Mouse (Mus musculus): Measurements from ENCODE around the gene Patl1. TPM values are rescaled to one million over a fixed set of nuclear protein-coding genes. Genes with fewer than 3 reads are reported as not detected.
A peak's percentile ranks its signal among the peaks of the same experiment; 100 is the strongest.
"Not testable (repeated sequence)": the region's sequence is repeated elsewhere in the genome, so short reads cannot be mapped to it uniquely, and the experiment has no call there.

The Patl1 gene
- polyA plus RNA-seq, 1 experiment: 8.2 TPM

DNA sequence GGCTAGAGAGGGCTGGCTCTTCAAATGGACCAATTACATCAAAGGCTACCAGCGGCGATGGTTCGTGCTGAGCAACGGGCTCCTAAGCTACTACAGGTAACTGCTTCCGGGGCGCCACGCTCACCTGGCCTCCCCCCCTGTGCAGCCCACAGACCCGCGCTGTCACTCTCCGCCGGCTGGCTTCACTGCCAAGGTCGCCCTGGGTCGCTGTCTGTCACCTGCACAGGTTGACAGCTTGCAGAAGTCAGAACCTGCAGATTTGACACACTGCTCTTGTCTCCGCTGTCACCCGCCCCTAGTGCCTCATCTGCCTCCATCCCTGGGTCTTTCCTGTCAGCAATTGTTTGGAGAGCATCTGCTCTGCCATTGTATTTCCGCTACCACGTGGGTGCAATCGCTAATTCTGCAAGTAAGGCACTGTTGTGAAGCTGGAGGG, 54.0 kb downstream of the Patl1 start:
- H3K36me3 ChIP-seq (ENCODE audit: control insufficient read depth, insufficient read depth, low read length): no peaks in the 10 kb centered on the region; the same call in 1 of the 2 replicates
- H3K27me3 ChIP-seq (ENCODE audit: control insufficient read depth, insufficient read depth, low read length): no peaks in the 10 kb centered on the region
- 0 out of 2 replicates have a peak overlapping the region, but pooled peaks have one; percentile 1 for H3K27ac ChIP-seq (ENCODE audit: control insufficient read depth, insufficient read depth, low read depth, low read length)
- H3K4me3 ChIP-seq (ENCODE audit: control insufficient read depth, low read depth, low read length): peak overlapping the region; percentile 76
- H3K4me1 ChIP-seq (ENCODE audit: control insufficient read depth, insufficient read depth, low read length): peaks cover 10% of the 10 kb centered on the region
- TF ChIP-seq POLR2A (IDR thresholded peaks at IDR 0.05; ENCODE audit: control insufficient read depth, low read depth, low read length) (no peak), CTCF (IDR thresholded peaks at IDR 0.05; ENCODE audit: control insufficient read depth, insufficient read depth, insufficient replicate concordance, low read depth, low read length) (no peak)

GRCm38 (mm10) chr19:11969155-11970050, 57.2 kb downstream of the Patl1 start:
- TF ChIP-seq POLR2A (IDR thresholded peaks at IDR 0.05; ENCODE audit: control insufficient read depth, low read depth, low read length) (no peak), CTCF (IDR thresholded peaks at IDR 0.05; ENCODE audit: control insufficient read depth, insufficient read depth, insufficient replicate concordance, low read depth, low read length) (no peak)
- H3K4me3 ChIP-seq (ENCODE audit: control insufficient read depth, low read depth, low read length): no peak overlapping the region
- H3K36me3 ChIP-seq (ENCODE audit: control insufficient read depth, insufficient read depth, low read length): peaks cover 6% of the 10 kb centered on the region
- H3K4me1 ChIP-seq (ENCODE audit: control insufficient read depth, insufficient read depth, low read length): peaks cover 8% of the 10 kb centered on the region; the same call in 1 of the 2 replicates
- no peaks in the 10 kb centered on the region for H3K27me3 ChIP-seq (ENCODE audit: control insufficient read depth, insufficient read depth, low read length)
- no peak overlapping the region for H3K27ac ChIP-seq (ENCODE audit: control insufficient read depth, insufficient read depth, low read depth, low read length)

- Histone ChIP-seq H3K36me3 (ENCODE audit: control insufficient read depth, insufficient read depth, low read length) (peaks cover 10% of the 10 kb centered on the region), H3K27ac (ENCODE audit: control insufficient read depth, insufficient read depth, low read depth, low read length) (no peak overlapping the region)
Observed at GRCm38 (mm10) chr19:11973511-11974222, 61.5 kb downstream of the Patl1 start.

DNA sequence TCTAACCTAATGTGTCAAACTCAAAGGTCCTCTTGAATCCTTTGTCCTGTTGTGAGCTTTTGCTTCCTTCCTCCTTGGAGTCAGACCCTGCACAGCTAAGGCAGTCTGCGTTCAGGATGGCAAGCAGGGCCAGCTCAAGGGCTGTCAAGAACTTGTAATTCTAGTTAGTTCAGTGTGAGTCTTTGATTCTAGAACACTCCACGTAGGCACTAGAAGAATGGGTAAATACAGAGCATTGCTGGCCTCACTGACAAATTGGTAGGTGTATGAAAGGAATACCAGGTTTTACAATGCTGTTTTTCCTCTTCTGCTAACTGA, 62.0 kb downstream of the Patl1 start:
- Histone ChIP-seq H3K4me1 (ENCODE audit: control insufficient read depth, insufficient read depth, low read length) (peaks cover 5% of the 10 kb centered on the region; the same call in 1 of the 2 replicates), H3K4me3 (ENCODE audit: control insufficient read depth, low read depth, low read length) (no peak overlapping the region), H3K27ac (ENCODE audit: control insufficient read depth, insufficient read depth, low read depth, low read length) (no peak overlapping the region), H3K27me3 (ENCODE audit: control insufficient read depth, insufficient read depth, low read length) (no peaks in the 10 kb centered on the region), H3K36me3 (ENCODE audit: control insufficient read depth, insufficient read depth, low read length) (peaks cover 13% of the 10 kb centered on the region)
- TF ChIP-seq CTCF (IDR thresholded peaks at IDR 0.05; ENCODE audit: control insufficient read depth, insufficient read depth, insufficient replicate concordance, low read depth, low read length): no peak
- no peak for TF ChIP-seq POLR2A (IDR thresholded peaks at IDR 0.05; ENCODE audit: control insufficient read depth, low read depth, low read length)

More at GRCm38 (mm10) chr19:11973511-11974222, 61.5 kb downstream of the Patl1 start:
- Histone ChIP-seq H3K4me3 (ENCODE audit: control insufficient read depth, low read depth, low read length) (no peak overlapping the region), H3K4me1 (ENCODE audit: control insufficient read depth, insufficient read depth, low read length) (peaks cover 5% of the 10 kb centered on the region; the same call in 1 of the 2 replicates), H3K27me3 (ENCODE audit: control insufficient read depth, insufficient read depth, low read length) (no peaks in the 10 kb centered on the region)
- no peak for TF ChIP-seq POLR2A (IDR thresholded peaks at IDR 0.05; ENCODE audit: control insufficient read depth, low read depth, low read length)
- no peak for TF ChIP-seq CTCF (IDR thresholded peaks at IDR 0.05; ENCODE audit: control insufficient read depth, insufficient read depth, insufficient replicate concordance, low read depth, low read length)

DNA sequence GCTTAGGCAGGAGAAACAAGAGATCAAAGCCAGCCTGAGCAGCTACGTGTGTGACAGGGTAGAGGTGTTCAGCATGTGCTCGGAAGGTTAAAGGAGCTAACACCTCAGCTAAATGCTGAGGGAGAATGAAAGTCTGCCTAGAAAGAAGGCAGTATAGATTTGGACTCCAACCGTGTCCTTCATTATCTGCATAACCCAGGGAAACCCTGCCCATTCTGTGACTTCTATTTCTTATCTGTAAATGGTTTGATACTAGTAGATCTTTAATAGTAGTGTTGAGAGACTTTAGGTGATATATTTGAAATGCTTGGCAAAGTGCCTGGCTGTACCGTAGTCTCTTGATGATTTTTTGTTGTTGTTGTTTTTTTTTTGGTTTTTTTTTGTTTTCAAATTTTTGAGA, 63.5 kb downstream of the Patl1 start:
- peaks cover 16% of the 10 kb centered on the region for H3K36me3 ChIP-seq (ENCODE audit: control insufficient read depth, insufficient read depth, low read length)

DNA sequence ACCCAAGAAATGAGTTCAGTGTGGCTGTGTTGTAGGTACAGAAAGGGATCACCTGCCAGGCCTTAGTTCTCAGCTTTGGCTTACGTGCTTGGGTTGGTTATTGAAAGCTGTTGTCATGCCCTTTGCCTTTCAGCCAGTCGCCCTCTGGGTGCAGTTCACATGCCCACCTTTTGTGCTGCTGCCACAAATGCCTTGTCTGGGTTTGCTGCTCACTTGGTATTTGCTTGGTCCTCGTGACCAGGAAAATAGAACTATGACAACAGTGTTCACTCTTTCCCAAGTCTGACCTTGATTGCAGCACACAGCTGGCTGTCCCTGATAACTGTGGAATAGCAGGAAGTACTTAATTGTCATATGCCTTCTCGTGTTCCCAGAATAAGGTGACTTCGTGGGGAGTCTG, 65.2 kb downstream of the Patl1 start:
- Histone ChIP-seq H3K4me1 (ENCODE audit: control insufficient read depth, insufficient read depth, low read length) (peaks cover 5% of the 10 kb centered on the region; the same call in 1 of the 2 replicates), H3K27me3 (ENCODE audit: control insufficient read depth, insufficient read depth, low read length) (no peaks in the 10 kb centered on the region), H3K36me3 (ENCODE audit: control insufficient read depth, insufficient read depth, low read length) (peaks cover 16% of the 10 kb centered on the region), H3K4me3 (ENCODE audit: control insufficient read depth, low read depth, low read length) (peak overlapping the region; percentile 77), H3K27ac (ENCODE audit: control insufficient read depth, insufficient read depth, low read depth, low read length) (peak overlapping the region; percentile 71)
- TF ChIP-seq POLR2A (IDR thresholded peaks at IDR 0.05; ENCODE audit: control insufficient read depth, low read depth, low read length): no peak
- no peak for TF ChIP-seq CTCF (IDR thresholded peaks at IDR 0.05; ENCODE audit: control insufficient read depth, insufficient read depth, insufficient replicate concordance, low read depth, low read length)

More for the DNA sequence above, 63.5 kb downstream of the Patl1 start:
- TF ChIP-seq POLR2A (IDR thresholded peaks at IDR 0.05; ENCODE audit: control insufficient read depth, low read depth, low read length) (no peak), CTCF (IDR thresholded peaks at IDR 0.05; ENCODE audit: control insufficient read depth, insufficient read depth, insufficient replicate concordance, low read depth, low read length) (no peak)
- H3K4me1 ChIP-seq (ENCODE audit: control insufficient read depth, insufficient read depth, low read length): peaks cover 5% of the 10 kb centered on the region; the same call in 1 of the 2 replicates
- no peaks in the 10 kb centered on the region for H3K27me3 ChIP-seq (ENCODE audit: control insufficient read depth, insufficient read depth, low read length)
- no peak overlapping the region for H3K4me3 ChIP-seq (ENCODE audit: control insufficient read depth, low read depth, low read length)
- H3K27ac ChIP-seq (ENCODE audit: control insufficient read depth, insufficient read depth, low read depth, low read length): no peak overlapping the region

GRCm38 (mm10) chr19:11980471-11980870, 68.3 kb downstream of the Patl1 start:
- Histone ChIP-seq H3K4me1 (ENCODE audit: control insufficient read depth, insufficient read depth, low read length) (peaks cover 5% of the 10 kb centered on the region; the same call in 1 of the 2 replicates), H3K36me3 (ENCODE audit: control insufficient read depth, insufficient read depth, low read length) (peaks cover 16% of the 10 kb centered on the region), H3K27ac (ENCODE audit: control insufficient read depth, insufficient read depth, low read depth, low read length) (no peak overlapping the region), H3K27me3 (ENCODE audit: control insufficient read depth, insufficient read depth, low read length) (no peaks in the 10 kb centered on the region), H3K4me3 (ENCODE audit: control insufficient read depth, low read depth, low read length) (no peak overlapping the region)
- TF ChIP-seq POLR2A (IDR thresholded peaks at IDR 0.05; ENCODE audit: control insufficient read depth, low read depth, low read length): no peak
- no peak for TF ChIP-seq CTCF (IDR thresholded peaks at IDR 0.05; ENCODE audit: control insufficient read depth, insufficient read depth, insufficient replicate concordance, low read depth, low read length)

- H3K36me3 ChIP-seq (ENCODE audit: control insufficient read depth, insufficient read depth, low read length); H3K4me1 ChIP-seq (ENCODE audit: control insufficient read depth, insufficient read depth, low read length); H3K27ac ChIP-seq (ENCODE audit: control insufficient read depth, insufficient read depth, low read depth, low read length); H3K4me3 ChIP-seq (ENCODE audit: control insufficient read depth, low read depth, low read length); H3K27me3 ChIP-seq (ENCODE audit: control insufficient read depth, insufficient read depth, low read length): not testable (repeated sequence)
Observed at GRCm38 (mm10) chr19:11984614-11985013, 72.4 kb downstream of the Patl1 start.
